Mouse (Mus musculus) cerebellum, adult 9-11 months (tissue): ENCODE results near the gene Olfr1440.

Experiments
- DNase-seq: peaks from one replicate; pipeline ENCODE4 v3.0.0; 2022

Gene Olfr1440

DNA sequence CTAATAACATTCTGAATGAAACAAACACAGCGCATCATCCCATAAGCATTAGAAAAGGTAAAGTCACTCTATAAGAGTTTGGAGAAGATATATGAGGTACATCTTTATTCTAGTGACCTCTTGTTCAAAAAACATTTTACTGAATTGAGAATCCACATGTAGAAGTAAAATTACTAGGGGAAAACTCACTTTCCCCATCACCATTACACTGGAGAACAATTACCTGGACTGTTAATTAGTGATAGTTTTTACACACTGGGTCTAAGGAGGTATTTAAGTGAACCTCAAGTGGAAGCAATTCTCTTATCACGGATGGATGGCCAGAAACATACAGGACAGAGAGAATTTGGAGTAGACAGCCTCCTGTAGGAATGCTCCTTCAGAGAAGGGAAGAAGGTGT is at the start of gene Olfr1440:
Gene Olfr1440, plus strand, starts transcription at position 301 of the 400 bp plus-strand sequence.
- DNase-seq, result no peak

GRCm38 (mm10) chr19:12373004-12373403 is 14.1 kb upstream of the Olfr1440 start:
- no peak for DNase-seq

- no peak for DNase-seq
Observed at GRCm38 (mm10) chr19:12374465-12375025, 12.5 kb upstream of the Olfr1440 start.

GRCm38 (mm10) chr19:12413737-12414136 is 26.7 kb downstream of the Olfr1440 start:
- DNase-seq, result no peak

GRCm38 (mm10) chr19:12417361-12417760 is 30.3 kb downstream of the Olfr1440 start, which contains the start of gene Olfr1441:
TSS of gene Olfr1441 (plus strand) at chr19:12417433.
- DNase-seq, result no peak

DNA sequence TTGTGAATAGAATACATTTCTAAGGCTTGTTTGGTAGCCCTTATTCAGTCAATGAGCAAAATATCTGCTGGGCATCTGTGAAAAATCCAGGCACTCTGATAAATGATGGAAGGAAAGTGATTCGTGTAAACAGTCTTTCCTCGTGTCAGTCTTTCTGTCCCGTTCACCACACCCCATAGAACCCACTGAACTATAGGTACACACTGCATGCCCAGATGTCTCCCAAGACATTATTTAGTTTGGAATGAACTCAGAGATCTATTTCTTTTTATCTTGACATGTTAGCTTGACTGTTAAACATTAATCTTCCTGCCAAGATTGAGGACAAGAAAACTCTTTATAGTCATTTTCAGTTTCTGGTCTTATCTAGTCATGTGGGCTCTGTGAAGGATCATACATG is 31.2 kb downstream of the Olfr1440 start:
- DNase-seq, result no peak

- DNase-seq, result no peak
Observed at GRCm38 (mm10) chr19:12420555-12420954, 33.5 kb downstream of the Olfr1440 start.

- no peak for DNase-seq
Observed at GRCm38 (mm10) chr19:12421680-12422079, 34.6 kb downstream of the Olfr1440 start.

DNA sequence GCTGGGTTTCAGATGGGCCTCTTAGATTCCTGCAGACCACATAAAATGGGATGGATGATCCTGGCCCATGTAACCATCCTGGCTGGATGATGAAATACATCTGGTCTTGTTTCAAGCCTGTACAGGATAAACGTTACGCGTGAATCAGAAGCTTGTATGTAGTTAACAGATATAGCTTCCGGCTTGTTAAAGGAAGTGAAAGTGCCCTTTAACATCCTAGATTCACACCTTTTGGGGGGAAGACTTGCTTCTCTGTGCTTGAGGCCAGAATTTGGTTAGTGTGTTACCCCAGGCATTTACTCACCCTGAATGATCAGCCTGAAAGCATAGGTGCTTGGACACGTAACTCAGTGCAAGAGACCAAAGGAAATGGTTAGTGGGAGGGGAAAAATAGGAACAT is 40.0 kb downstream of the Olfr1440 start:
- no peak for DNase-seq

DNA sequence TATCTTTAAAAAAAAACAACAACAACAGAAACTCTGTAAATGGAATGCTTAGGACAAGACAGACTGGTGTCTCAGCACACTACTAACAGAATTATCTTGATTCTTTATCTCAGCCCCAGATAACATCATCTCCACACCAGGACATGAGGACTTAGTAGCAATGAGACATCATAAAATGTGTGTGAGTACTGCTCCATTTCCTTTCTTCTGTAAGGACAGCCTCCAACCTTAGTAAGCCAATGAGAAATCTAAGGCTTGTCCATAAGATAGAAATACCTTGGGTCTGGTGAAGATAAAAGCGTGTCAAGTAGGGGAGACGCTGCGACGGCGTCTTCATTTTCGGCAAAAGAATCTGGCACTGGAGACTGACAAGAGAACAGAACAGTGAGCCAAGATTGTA is 40.5 kb downstream of the Olfr1440 start, which contains the start of gene Pfpl:
Gene Pfpl, plus strand, starts transcription at position 301 of the 400 bp plus-strand sequence.
- no peak for DNase-seq

DNA sequence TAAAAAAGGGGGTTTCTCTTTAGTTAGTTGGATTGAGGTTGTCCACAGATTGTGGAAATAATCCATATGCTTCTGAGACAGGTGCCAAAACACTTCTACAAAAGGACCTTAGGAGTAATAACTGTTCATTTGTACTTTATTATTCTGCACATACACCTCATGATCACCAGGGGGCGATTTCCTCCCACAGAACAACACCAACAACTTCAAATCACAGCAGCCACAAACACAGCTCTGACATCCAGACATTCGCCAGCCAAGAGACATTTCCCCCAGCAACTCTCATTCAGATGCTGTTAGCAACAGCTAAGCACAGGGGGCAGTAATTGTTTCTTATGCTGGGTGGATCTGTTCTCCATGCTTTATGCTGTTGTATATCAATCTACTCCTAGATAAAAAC is 46.0 kb downstream of the Olfr1440 start:
- DNase-seq, result peak; percentile 8

- DNase-seq, result no peak
Observed at GRCm38 (mm10) chr19:12435011-12435416, 47.9 kb downstream of the Olfr1440 start.

GRCm38 (mm10) chr19:12435750-12436524 is 48.9 kb downstream of the Olfr1440 start:
- no peak for DNase-seq

DNA sequence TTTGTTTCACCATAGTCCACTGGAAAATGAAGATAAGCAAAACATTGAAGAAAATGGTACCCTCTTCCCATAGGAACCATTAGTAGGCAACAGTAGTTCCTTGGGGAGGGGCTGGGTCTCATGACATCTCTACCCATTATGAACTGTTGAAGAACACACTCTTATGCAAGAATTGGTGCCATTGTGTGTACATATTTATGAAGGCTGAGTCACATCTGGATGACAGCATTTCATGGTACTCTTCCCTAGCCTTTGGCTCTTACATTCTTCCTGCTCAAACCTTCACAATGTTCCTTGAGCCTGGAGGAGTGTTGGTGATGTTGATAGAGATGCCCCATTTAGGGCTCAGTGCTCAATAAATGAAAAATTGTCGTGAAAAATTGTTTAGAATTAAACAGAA is 52.5 kb downstream of the Olfr1440 start:
- DNase-seq, result no peak

GRCm38 (mm10) chr19:12440103-12440725 is 53.1 kb downstream of the Olfr1440 start:
- no peak for DNase-seq

DNA sequence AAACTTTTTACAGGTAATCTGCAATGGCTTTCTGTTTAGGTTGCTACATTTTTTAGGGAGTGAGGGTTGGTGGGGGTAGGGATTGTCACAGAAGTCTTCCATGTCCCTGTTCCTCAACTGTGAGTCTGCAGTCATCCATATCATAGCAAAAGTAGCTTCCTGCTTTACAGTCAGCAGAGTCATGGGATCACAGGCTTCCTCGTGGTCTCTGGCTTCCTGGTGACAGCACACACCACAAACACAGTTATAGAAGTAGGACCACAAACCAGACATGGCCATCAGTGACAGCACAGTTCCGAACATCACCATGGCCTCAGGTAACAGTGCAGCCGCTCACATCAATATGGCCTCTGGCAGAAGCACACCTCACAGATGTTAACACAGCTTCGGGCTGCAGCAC is 55.5 kb downstream of the Olfr1440 start:
- no peak for DNase-seq

GRCm38 (mm10) chr19:12445014-12445413 is 57.9 kb downstream of the Olfr1440 start:
- no peak for DNase-seq
